Mouse (Mus musculus): ENCODE results near the gene Cep135. TPM values are rescaled to one million over a fixed set of nuclear protein-coding genes. Genes with fewer than 3 reads are reported as not detected.

Cep135 gene
- polyA plus RNA-seq, 1 experiment from 2014 or later = 8.7 TPM

DNA sequence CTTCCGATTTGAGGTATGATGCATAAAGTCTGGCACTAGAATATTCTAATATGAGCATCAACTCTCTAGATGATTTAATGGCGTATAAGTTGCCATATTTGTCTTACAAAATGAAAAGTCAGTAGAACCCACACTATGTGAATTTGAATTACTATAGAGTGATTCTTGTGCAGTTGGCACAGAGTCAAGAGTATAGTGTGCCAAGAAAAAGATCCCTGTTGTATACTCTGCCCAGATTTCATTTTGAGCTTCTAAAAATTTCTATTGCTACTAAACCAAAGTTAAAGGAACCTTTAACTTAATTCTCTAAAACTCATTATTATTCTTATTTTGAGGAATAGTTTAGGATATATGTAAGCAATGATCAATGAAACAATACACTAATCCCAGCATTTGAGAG, 67.7 kb downstream of the Cep135 start, which contains the start of gene C530008M17Rik:
C530008M17Rik (plus strand) TSS at position 301 of the 400 bp plus-strand sequence.
- 94% methylated on average over 2 of the region's 2 CpGs for WGBS
- Histone ChIP-seq H3K27ac (ENCODE audit: low read depth, low read length) (peak within 1 kb of the TSS; percentile 90), H3K36me3 (ENCODE audit: control insufficient read depth, insufficient read depth, low read length) (no peaks in the 10 kb centered on the region), H3K27me3 (replicated peaks; ENCODE audit: control insufficient read depth, insufficient read depth, low read length) (no peaks in the 10 kb centered on the region), H3K4me3 (ENCODE audit: low read depth, low read length) (peak within 1 kb of the TSS; percentile 82), H3K9ac (ENCODE audit: low read depth, low read length) (peak within 1 kb of the TSS; percentile 96), H3K4me1 (replicated peaks; ENCODE audit: control insufficient read depth, insufficient read depth, low read length) (peaks cover 17% of the 10 kb centered on the region), H3K4me2 (peak within 1 kb of the TSS; percentile 72), H3K9me3 (ENCODE audit: control insufficient read depth, low read length) (no peaks in the 10 kb centered on the region)
- ATAC-seq (replicated peaks; ENCODE audit: low FRiP score) (no peak), DNase-seq (ENCODE audit: low spot score) (no peak)

DNA sequence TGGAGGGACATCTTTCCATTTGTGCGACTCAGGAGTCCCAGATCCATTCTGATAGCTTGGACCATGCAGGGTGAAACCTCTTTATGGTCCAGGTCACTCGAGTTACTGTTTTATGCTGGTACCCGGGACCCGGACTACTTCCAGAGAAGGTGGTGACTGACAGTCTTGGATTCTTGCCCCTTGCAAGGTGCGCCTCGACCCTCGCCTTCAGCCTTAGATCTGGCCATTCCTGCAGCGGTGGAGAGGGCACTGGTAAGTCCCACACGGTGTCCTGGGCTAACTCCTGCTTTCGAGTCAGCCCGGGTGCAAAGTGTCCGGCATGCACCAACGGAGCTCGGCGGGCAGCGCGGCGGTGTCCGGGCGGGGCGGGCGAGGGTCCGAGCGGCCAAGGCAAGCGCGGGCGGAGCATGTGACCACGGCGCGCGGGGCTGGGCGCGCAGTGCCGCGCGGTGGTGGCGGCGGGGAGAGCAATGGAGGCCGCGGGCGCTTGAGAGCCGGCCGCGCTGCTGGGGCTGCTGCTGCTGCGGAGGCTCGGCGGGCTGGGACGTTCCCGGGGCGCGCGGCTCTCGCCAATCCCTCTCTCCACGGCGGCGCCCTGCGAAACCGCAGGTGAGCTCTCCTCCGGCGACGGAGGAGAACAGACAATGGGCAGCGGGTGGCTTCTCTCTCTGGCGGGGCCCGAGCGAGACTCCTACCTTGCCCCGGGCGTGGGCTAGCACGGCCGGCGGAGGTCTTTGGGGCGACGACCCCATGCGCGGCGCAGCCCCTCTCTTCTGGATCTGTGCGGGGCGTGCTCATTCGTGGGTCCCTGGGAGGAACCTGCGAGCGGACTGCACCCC, 69.0 kb downstream of the Cep135 start:
- Histone ChIP-seq H3K4me1 (replicated peaks; ENCODE audit: control insufficient read depth, insufficient read depth, low read length) (peaks cover 20% of the 10 kb centered on the region), H3K27ac (ENCODE audit: low read depth, low read length) (peak overlapping the region; percentile 90), H3K4me2 (peak overlapping the region; percentile 72), H3K27me3 (replicated peaks; ENCODE audit: control insufficient read depth, insufficient read depth, low read length) (no peaks in the 10 kb centered on the region), H3K9me3 (ENCODE audit: control insufficient read depth, low read length) (no peaks in the 10 kb centered on the region), H3K9ac (ENCODE audit: low read depth, low read length) (peak overlapping the region; percentile 96), H3K36me3 (ENCODE audit: control insufficient read depth, insufficient read depth, low read length) (no peaks in the 10 kb centered on the region), H3K4me3 (ENCODE audit: low read depth, low read length) (peak overlapping the region; percentile 82)
- DNase-seq (ENCODE audit: low spot score) (peak; percentile 80), ATAC-seq (replicated peaks; ENCODE audit: low FRiP score) (peak; percentile 64)
- under 1% methylated on average over 75 of the region's 80 CpGs for WGBS

DNA sequence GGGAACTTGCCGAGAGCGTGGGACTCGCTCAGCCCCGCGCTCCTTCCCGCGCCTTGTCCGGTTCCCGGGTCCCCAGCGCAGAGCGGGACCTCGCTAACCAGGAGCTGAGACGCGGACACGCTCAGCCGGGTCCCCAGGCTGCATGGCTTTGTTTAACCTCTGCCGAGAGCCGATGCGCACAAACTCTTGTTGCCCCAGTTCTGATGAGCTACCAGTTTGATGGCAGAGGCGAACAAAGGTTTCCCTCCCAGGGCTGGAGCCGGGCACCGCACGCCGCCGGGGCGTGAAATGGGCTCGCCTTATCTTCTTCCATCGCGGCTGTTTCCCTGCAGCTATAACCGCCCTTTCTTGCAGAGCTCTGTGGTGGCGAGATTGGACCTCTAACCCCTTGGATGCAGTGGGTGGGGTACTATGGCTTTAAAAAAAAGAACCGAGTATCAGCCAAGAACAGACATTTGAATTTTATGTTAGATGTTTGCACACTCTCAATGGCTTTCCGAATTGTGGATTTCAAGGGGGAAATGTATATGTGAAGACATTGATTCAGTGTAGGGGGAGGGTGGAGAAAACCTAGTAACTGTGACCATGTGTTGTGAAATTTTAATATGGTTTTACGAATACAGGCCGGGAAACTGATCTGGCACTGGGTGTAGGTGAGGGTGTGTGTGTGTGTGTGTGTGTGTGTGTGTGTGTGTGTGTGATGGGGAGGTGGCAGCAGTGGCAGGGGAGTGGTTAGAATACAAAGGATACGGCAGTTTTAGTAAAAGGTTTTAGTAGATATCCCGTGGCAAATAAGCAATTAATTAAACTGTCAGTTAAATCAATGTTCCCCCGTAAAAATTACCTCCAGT, 69.8 kb downstream of the Cep135 start:
- WGBS = 3% methylated on average over 38 of the region's 38 CpGs
- peaks cover 20% of the 10 kb centered on the region for H3K4me1 ChIP-seq (replicated peaks; ENCODE audit: control insufficient read depth, insufficient read depth, low read length)
- no peak for DNase-seq (ENCODE audit: low spot score)
- H3K9ac ChIP-seq (ENCODE audit: low read depth, low read length) = peak overlapping the region; percentile 96
- no peaks in the 10 kb centered on the region for H3K9me3 ChIP-seq (ENCODE audit: control insufficient read depth, low read length)
- peak overlapping the region; percentile 82 for H3K4me3 ChIP-seq (ENCODE audit: low read depth, low read length)
- peak overlapping the region; percentile 90 for H3K27ac ChIP-seq (ENCODE audit: low read depth, low read length)
- ATAC-seq (replicated peaks; ENCODE audit: low FRiP score) = peak; percentile 93
- no peaks in the 10 kb centered on the region for H3K27me3 ChIP-seq (replicated peaks; ENCODE audit: control insufficient read depth, insufficient read depth, low read length)
- H3K36me3 ChIP-seq (ENCODE audit: control insufficient read depth, insufficient read depth, low read length) = no peaks in the 10 kb centered on the region
- peak overlapping the region; percentile 72 for H3K4me2 ChIP-seq

DNA sequence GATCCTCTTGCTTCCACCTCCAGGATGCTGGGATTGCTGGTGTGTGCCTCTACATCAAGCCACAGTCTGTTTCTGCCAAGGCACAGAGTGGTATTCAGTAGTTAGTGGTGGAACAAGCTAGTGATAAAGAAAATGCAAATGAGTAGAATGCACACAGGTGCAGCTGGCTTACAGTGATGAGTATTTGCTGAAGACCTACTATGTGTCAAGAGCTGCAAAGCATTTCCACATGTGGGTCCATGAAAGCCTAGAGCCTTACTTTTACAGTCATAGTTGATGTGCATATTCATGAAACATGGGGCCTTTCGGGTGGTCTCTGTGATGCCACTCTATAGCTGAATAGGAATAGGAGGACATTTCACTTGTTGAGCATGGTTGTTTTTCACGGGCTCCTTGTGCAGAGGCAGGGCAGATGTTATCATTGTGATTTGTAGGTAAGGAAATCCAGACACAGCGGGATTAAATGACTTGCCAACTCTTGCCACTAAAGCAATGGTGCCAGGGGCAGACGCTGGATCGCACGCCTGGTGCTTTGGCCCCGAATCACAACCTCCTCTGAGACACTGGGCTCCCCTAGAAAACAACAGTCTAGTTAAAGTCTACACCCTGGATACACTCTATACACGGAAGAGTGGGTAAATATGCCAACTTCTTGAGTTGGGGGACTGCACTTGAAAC, 71.6 kb downstream of the Cep135 start:
- WGBS = 85% methylated on average over 8 of the region's 8 CpGs
- Histone ChIP-seq H3K4me2 (no peak overlapping the region), H3K4me1 (replicated peaks; ENCODE audit: control insufficient read depth, insufficient read depth, low read length) (peaks cover 20% of the 10 kb centered on the region), H3K9me3 (ENCODE audit: control insufficient read depth, low read length) (no peaks in the 10 kb centered on the region), H3K36me3 (ENCODE audit: control insufficient read depth, insufficient read depth, low read length) (no peaks in the 10 kb centered on the region), H3K27ac (ENCODE audit: low read depth, low read length) (no peak overlapping the region), H3K4me3 (ENCODE audit: low read depth, low read length) (no peak overlapping the region), H3K27me3 (replicated peaks; ENCODE audit: control insufficient read depth, insufficient read depth, low read length) (no peaks in the 10 kb centered on the region), H3K9ac (ENCODE audit: low read depth, low read length) (0 out of 2 replicates have a peak overlapping the region, but pooled peaks have one; percentile 5)
- DNase-seq (ENCODE audit: low spot score) (no peak), ATAC-seq (replicated peaks; ENCODE audit: low FRiP score) (no peak)

DNA sequence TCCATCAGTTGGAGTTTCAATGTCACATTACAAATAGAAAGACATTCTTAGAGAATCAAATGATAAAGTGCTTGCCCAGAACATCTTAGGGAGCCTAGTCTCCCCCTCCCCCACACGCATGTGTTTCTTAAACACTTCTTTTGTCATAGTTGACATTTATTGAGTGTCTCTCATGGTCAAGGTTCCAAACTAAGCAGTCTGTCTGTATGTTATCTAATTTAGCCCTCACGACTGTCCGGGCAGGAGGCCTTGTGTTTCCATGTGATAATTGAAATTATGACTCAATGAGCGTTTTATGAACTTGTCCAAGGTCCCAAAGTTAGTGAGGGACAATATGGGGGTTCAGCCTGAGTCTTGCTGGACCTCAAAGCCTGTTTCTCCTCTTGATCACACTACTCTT, 72.8 kb downstream of the Cep135 start:
- Histone ChIP-seq H3K27ac (ENCODE audit: low read depth, low read length) (no peak overlapping the region), H3K36me3 (ENCODE audit: control insufficient read depth, insufficient read depth, low read length) (no peaks in the 10 kb centered on the region), H3K4me1 (replicated peaks; ENCODE audit: control insufficient read depth, insufficient read depth, low read length) (peaks cover 20% of the 10 kb centered on the region), H3K4me2 (no peak overlapping the region), H3K9me3 (ENCODE audit: control insufficient read depth, low read length) (no peaks in the 10 kb centered on the region), H3K27me3 (replicated peaks; ENCODE audit: control insufficient read depth, insufficient read depth, low read length) (no peaks in the 10 kb centered on the region), H3K4me3 (ENCODE audit: low read depth, low read length) (no peak overlapping the region), H3K9ac (ENCODE audit: low read depth, low read length) (no peak overlapping the region)
- 39% methylated on average over 4 of the region's 4 CpGs for WGBS
- no peak for ATAC-seq (replicated peaks; ENCODE audit: low FRiP score)
- DNase-seq (ENCODE audit: low spot score) = no peak

DNA sequence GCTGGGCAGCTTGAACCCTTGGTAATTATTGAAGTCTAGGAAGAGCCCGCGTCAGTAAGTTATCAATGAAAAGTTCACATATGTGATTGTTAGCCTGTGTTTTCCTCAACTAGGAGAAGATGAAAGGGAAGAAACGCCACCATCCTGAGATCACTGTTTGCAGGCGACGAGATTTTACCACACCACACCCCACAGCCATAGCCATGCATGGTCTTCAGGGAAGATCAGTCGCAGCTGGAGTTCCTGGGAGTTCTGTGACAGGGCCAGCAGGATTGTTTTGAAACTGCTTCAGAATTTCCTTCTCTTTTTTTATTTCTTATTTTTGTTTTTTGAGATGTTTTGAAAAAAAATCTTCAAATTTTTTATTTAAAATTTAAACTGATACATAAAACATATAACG, 76.4 kb downstream of the Cep135 start:
- Histone ChIP-seq H3K4me1 (replicated peaks; ENCODE audit: control insufficient read depth, insufficient read depth, low read length) (peaks cover 14% of the 10 kb centered on the region), H3K9ac (ENCODE audit: low read depth, low read length) (no peak overlapping the region), H3K27me3 (replicated peaks; ENCODE audit: control insufficient read depth, insufficient read depth, low read length) (no peaks in the 10 kb centered on the region), H3K9me3 (ENCODE audit: control insufficient read depth, low read length) (no peaks in the 10 kb centered on the region), H3K36me3 (ENCODE audit: control insufficient read depth, insufficient read depth, low read length) (no peaks in the 10 kb centered on the region), H3K27ac (ENCODE audit: low read depth, low read length) (no peak overlapping the region), H3K4me3 (ENCODE audit: low read depth, low read length) (no peak overlapping the region), H3K4me2 (no peak overlapping the region)
- no peak for DNase-seq (ENCODE audit: low spot score)
- no peak for ATAC-seq (replicated peaks; ENCODE audit: low FRiP score)
- 81% methylated on average over 7 of the region's 7 CpGs for WGBS

DNA sequence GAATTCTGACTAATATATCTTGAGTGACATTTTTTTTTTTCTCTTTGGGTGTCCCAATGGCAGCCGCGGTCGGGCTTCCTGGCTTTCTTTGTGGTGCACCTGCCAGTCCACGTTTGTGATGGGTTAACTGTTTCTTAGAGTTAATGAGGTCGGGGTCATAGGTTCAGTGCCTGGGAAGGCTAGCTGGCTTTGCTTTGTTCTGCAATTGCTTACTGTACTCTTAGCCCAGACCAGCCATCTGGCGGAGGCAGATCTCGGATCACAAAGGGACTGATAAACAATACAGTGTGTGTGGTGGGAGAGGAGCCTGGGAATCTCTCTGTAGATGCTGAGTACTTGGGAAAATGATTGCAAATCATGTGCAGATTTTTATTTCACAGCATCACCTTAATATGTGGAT, 76.9 kb downstream of the Cep135 start:
- ATAC-seq (replicated peaks; ENCODE audit: low FRiP score) (no peak), DNase-seq (ENCODE audit: low spot score) (no peak)
- H3K9me3 ChIP-seq (ENCODE audit: control insufficient read depth, low read length) = no peaks in the 10 kb centered on the region
- peaks cover 10% of the 10 kb centered on the region; the same call in 1 of the 2 replicates for H3K4me1 ChIP-seq (replicated peaks; ENCODE audit: control insufficient read depth, insufficient read depth, low read length)
- H3K4me2 ChIP-seq = no peak overlapping the region
- WGBS = 42% methylated on average over 7 of the region's 7 CpGs
- H3K36me3 ChIP-seq (ENCODE audit: control insufficient read depth, insufficient read depth, low read length) = no peaks in the 10 kb centered on the region
- no peak overlapping the region for H3K27ac ChIP-seq (ENCODE audit: low read depth, low read length)
- H3K27me3 ChIP-seq (replicated peaks; ENCODE audit: control insufficient read depth, insufficient read depth, low read length) = no peaks in the 10 kb centered on the region
- H3K4me3 ChIP-seq (ENCODE audit: low read depth, low read length) = no peak overlapping the region
- H3K9ac ChIP-seq (ENCODE audit: low read depth, low read length) = no peak overlapping the region

DNA sequence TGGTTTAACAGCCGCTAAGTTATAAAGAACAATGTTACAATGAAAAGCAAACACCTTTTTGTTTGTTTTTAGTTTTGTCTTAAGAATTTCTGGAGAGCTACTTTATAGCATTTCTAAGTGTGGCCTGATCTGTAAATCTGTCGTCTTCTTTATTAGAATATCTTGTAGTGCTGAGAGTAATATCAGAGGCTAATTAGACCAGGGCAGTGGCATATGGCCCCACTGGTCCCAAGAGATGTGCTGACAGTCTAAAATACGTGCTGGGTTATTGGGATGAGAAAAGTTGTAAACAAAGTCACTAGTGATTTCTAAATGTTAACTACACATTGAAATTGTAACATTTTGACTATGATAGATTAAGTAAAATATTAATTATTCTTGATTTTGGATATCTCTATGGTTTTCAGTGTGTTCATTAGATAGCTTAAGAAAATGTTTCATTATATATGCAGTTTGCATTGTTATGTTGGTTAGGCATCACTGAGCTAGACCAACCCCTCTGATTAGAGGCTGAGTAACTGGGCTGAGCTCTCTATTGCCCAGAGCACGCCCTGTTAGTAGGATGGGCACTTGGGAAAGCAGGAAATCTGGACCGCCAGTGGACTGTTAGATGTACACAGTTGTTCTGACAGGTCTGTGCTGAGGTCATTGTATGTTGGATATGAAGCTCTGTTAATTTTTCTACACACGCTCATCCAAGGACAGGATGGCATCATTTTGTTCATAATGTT, 77.7 kb downstream of the Cep135 start:
- no peaks in the 10 kb centered on the region for H3K36me3 ChIP-seq (ENCODE audit: control insufficient read depth, insufficient read depth, low read length)
- WGBS = 84% methylated on average over 6 of the region's 6 CpGs
- H3K4me3 ChIP-seq (ENCODE audit: low read depth, low read length) = no peak overlapping the region
- no peak overlapping the region for H3K9ac ChIP-seq (ENCODE audit: low read depth, low read length)
- ATAC-seq (replicated peaks; ENCODE audit: low FRiP score) (no peak), DNase-seq (ENCODE audit: low spot score) (no peak)
- no peaks in the 10 kb centered on the region for H3K27me3 ChIP-seq (replicated peaks; ENCODE audit: control insufficient read depth, insufficient read depth, low read length)
- no peak overlapping the region for H3K4me2 ChIP-seq
- no peak overlapping the region for H3K27ac ChIP-seq (ENCODE audit: low read depth, low read length)
- H3K4me1 ChIP-seq (replicated peaks; ENCODE audit: control insufficient read depth, insufficient read depth, low read length) = 0 out of 2 replicates have a peak, but pooled peaks cover 3% of the 10 kb centered on the region
- H3K9me3 ChIP-seq (ENCODE audit: control insufficient read depth, low read length) = no peaks in the 10 kb centered on the region

Measured in liver, embryonic 11.5 days (tissue).